Mouse (Mus musculus) T-helper 17 cell (primary cell): ENCODE data around the gene Nsmce4a.

Source experiments
- in situ Hi-C, 2 experiments: fragments of 300-600 bp; cut with MboI, MseI; formaldehyde crosslinking; loops; 1 replicate in 1 of 2; 2 replicates in 1 of 2; pipeline ENCODE4 v1.15.1; 2025; ENCODE audit warnings: high pct_unique_total_duplicates in 2 of 2

Gene Nsmce4a

GRCm38 (mm10) chr7:130578066-130578465 lies 5.1 kb upstream of the Nsmce4a start:
- in situ Hi-C loops, result loop anchor here in 1 of 2 experiments (10.0 kb wide), 1 partner anchor 283 kb away; no protein-coding TSS in a partner anchor

GRCm38 (mm10) chr7:130577388-130578003 lies 4.6 kb upstream of the Nsmce4a start, which contains the start of gene Tacc2:
Gene Tacc2, plus strand, starts transcription at chr7:130577438.
- in situ Hi-C loops, result loop anchor here in 1 of 2 experiments (10.0 kb wide), 1 partner anchor 283 kb away; no protein-coding TSS in a partner anchor

GRCm38 (mm10) chr7:130576981-130577380 lies 4.1 kb upstream of the Nsmce4a start:
- in situ Hi-C loops, result loop anchor here in 1 of 2 experiments (10.0 kb wide), 1 partner anchor 282 kb away; no protein-coding TSS in a partner anchor

GRCm38 (mm10) chr7:130574211-130574991 lies 1.5 kb upstream of the Nsmce4a start:
- in situ Hi-C loops, result loop anchor here in 1 of 2 experiments (10.0 kb wide), 1 partner anchor 280 kb away; no protein-coding TSS in a partner anchor

- in situ Hi-C loops, result loop anchor here in 1 of 2 experiments (10.0 kb wide), 1 partner anchor 279 kb away; no protein-coding TSS in a partner anchor
Observed at GRCm38 (mm10) chr7:130573746-130574145, 828 bp upstream of the Nsmce4a start.

- in situ Hi-C loops, result loop anchor here in 1 of 2 experiments (10.0 kb wide), 1 partner anchor 276 kb away; no protein-coding TSS in a partner anchor
Observed at GRCm38 (mm10) chr7:130570472-130570871, 2.4 kb downstream of the Nsmce4a start.

- in situ Hi-C loops, result no loop called here
Observed at GRCm38 (mm10) chr7:130568783-130569436, 4.0 kb downstream of the Nsmce4a start.

- in situ Hi-C loops, result no loop called here
Observed at GRCm38 (mm10) chr7:130564596-130564995, 8.3 kb downstream of the Nsmce4a start.

- in situ Hi-C loops, result no loop called here
Observed at GRCm38 (mm10) chr7:130563880-130564279, 9.0 kb downstream of the Nsmce4a start.

- in situ Hi-C loops, result no loop called here
Observed at GRCm38 (mm10) chr7:130563276-130563675, 9.6 kb downstream of the Nsmce4a start.

- in situ Hi-C loops, result no loop called here
Observed at GRCm38 (mm10) chr7:130560933-130561332, 12.0 kb downstream of the Nsmce4a start.

- in situ Hi-C loops, result no loop called here
Observed at GRCm38 (mm10) chr7:130558592-130558991, 14.3 kb downstream of the Nsmce4a start.

GRCm38 (mm10) chr7:130555597-130555996 lies 17.3 kb downstream of the Nsmce4a start:
- in situ Hi-C loops, result no loop called here

GRCm38 (mm10) chr7:130553321-130553720 lies 19.6 kb downstream of the Nsmce4a start:
- in situ Hi-C loops, result no loop called here

GRCm38 (mm10) chr7:130552780-130553179 lies 20.1 kb downstream of the Nsmce4a start:
- in situ Hi-C loops, result no loop called here

- in situ Hi-C loops, result loop anchor here (5.0 to 25.0 kb wide), 3 partner anchors 90 to 815 kb away; partner anchors contain the start of genes 2310057M21Rik (in 2 of the 2), Pstk (in 2 of the 2) and Plekha1 (in 1 of the 2)
Observed at GRCm38 (mm10) chr7:130547635-130548175, 25.2 kb downstream of the Nsmce4a start.

GRCm38 (mm10) chr7:130546791-130547484 lies 26.0 kb downstream of the Nsmce4a start:
- in situ Hi-C loops, result loop anchor here (5.0 to 25.0 kb wide), 3 partner anchors 90 to 815 kb away; partner anchors contain the start of genes 2310057M21Rik (in 2 of the 2), Pstk (in 2 of the 2) and Plekha1 (in 1 of the 2)

- in situ Hi-C loops, result loop anchor here (5.0 to 25.0 kb wide), 3 partner anchors 91 to 816 kb away; partner anchors contain the start of genes 2310057M21Rik (in 2 of the 2), Pstk (in 2 of the 2) and Plekha1 (in 1 of the 2)
Observed at GRCm38 (mm10) chr7:130546421-130546790, 26.5 kb downstream of the Nsmce4a start.

GRCm38 (mm10) chr7:130545893-130546292 lies 27.0 kb downstream of the Nsmce4a start:
- in situ Hi-C loops, result loop anchor here (5.0 to 25.0 kb wide), 3 partner anchors 91 to 816 kb away; partner anchors contain the start of genes 2310057M21Rik (in 2 of the 2), Pstk (in 2 of the 2) and Plekha1 (in 1 of the 2)

- in situ Hi-C loops, result loop anchor here (5.0 to 25.0 kb wide), 3 partner anchors 92 to 817 kb away; partner anchors contain the start of genes 2310057M21Rik (in 2 of the 2), Pstk (in 2 of the 2) and Plekha1 (in 1 of the 2)
Observed at GRCm38 (mm10) chr7:130545401-130545800, 27.5 kb downstream of the Nsmce4a start.
